Mouse (Mus musculus) myocyte (in vitro differentiated cells): ENCODE results near the gene Serinc1.

Experiments
- CEBPB ChIP-seq: IDR thresholded peaks from 2 replicates; pipeline ENCODE4 v1.6.1; 2011; ENCODE audit warnings: mild to moderate bottlenecking, moderate library complexity; ENCODE audit not compliant: poor library complexity, insufficient read depth, severe bottlenecking
- MYOG ChIP-seq, 3 experiments: IDR thresholded peaks; one replicate each; pipeline ENCODE4 v1.6.1; 2011; ENCODE audit warnings: control low read depth in 2 of 3, low read depth in 2 of 3, mild to moderate bottlenecking in 2 of 3; ENCODE audit not compliant: insufficient read length in 2 of 3, control insufficient read depth in 1 of 3, insufficient read depth in 1 of 3
- POLR2A ChIP-seq: IDR thresholded peaks from one replicate; pipeline ENCODE4 v1.6.1; 2011; ENCODE audit warnings: low read depth, mild to moderate bottlenecking, control low read depth, moderate library complexity; ENCODE audit not compliant: insufficient read length
- TCF3 ChIP-seq: IDR thresholded peaks from one replicate; pipeline ENCODE4 v1.6.1; 2011; ENCODE audit warnings: low read depth, control low read depth; ENCODE audit not compliant: insufficient read length
- USF1 ChIP-seq: IDR thresholded peaks from one replicate; pipeline ENCODE4 v1.6.1; 2011; ENCODE audit warnings: low read depth, mild to moderate bottlenecking, control low read depth, moderate library complexity

DNA sequence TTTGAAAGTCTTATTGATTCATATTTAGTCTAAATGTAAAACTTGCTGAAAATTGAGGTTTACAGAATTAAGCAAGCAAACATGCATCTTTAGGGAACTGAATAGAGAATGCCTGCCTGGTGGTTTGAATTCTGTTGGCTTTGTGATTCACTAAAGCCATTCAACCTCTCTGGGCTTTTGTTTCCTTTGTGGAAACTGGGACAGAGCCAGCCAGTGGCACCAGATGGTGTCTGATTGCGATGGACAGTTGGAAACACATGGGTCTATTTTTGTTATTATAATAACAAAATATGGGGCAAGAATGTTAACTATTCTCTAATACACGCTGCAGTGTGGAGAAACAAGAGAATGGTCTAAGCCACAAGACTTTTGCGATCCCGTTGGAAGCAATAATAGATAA lies 39.8 kb upstream of the Serinc1 start:
- TF ChIP-seq CEBPB (no peak), POLR2A (no peak), USF1 (no peak), TCF3 (no peak), MYOG (IDR thresholded peaks at IDR 0.05; ENCODE audit: control insufficient read depth in 1 of 3, insufficient read depth in 1 of 3, insufficient read length in 2 of 3, low read depth in 2 of 3) (no peak)
